Mouse (Mus musculus) testis, adult 2 months (tissue): ENCODE measurements around the gene Blm. TPM values are rescaled to one million over a fixed set of nuclear protein-coding genes. Genes with fewer than 3 reads are reported as not detected.

Experiments
- H3K27ac ChIP-seq: fragments of 200-500 bp; 2 replicates; pipeline ENCODE4 v1.5.1; 2012; ENCODE audit warnings: low read depth, low read length; ENCODE audit not compliant: control insufficient read depth, insufficient read depth
- H3K27me3 ChIP-seq: fragments of 200-500 bp; 2 replicates; pipeline ENCODE4 v1.6.1; 2012; ENCODE audit warnings: mild to moderate bottlenecking, low read length, moderate library complexity; ENCODE audit not compliant: control insufficient read depth, insufficient read depth
- H3K36me3 ChIP-seq: fragments of 200-500 bp; 2 replicates; pipeline ENCODE4 v1.6.1; 2012; ENCODE audit warnings: mild to moderate bottlenecking, low read length; ENCODE audit not compliant: control insufficient read depth, insufficient read depth
- H3K4me1 ChIP-seq: fragments of 200-500 bp; 2 replicates; pipeline ENCODE4 v1.6.1; 2012; ENCODE audit warnings: low read length; ENCODE audit not compliant: control insufficient read depth, insufficient read depth
- H3K4me3 ChIP-seq: fragments of 200-500 bp; 2 replicates; pipeline ENCODE4 v1.5.1; 2012; ENCODE audit warnings: low read depth, mild to moderate bottlenecking, low read length, moderate library complexity, mixed read lengths; ENCODE audit not compliant: control insufficient read depth
- CTCF ChIP-seq: fragments of 200-500 bp; IDR thresholded peaks from 2 replicates; pipeline ENCODE4 v1.5.1; 2012; ENCODE audit warnings: low read depth, mild to moderate bottlenecking, inconsistent platforms, low read length, moderate library complexity; ENCODE audit not compliant: control insufficient read depth, insufficient read depth, insufficient replicate concordance
- POLR2A ChIP-seq: fragments of 200-500 bp; IDR thresholded peaks from 2 replicates; pipeline ENCODE4 v1.6.1; 2012; ENCODE audit warnings: low read depth, mild to moderate bottlenecking, inconsistent platforms, low read length, moderate library complexity; ENCODE audit not compliant: control insufficient read depth
- polyA plus RNA-seq: library from polyadenylated mRNA; depleted of rRNA; stranded (reverse); fragments of >200 nt; gene quantifications from 2 replicates; pipeline ENCODE4 v1.2.3, GENCODE M21; 2012

Blm gene
- polyA plus RNA-seq, 1 experiment = 7.0 TPM

GRCm38 (mm10) chr7:80460199-80460598 is 74.7 kb downstream of the Blm start:
- TF ChIP-seq CTCF = no peak
- no peak for TF ChIP-seq POLR2A
- Histone ChIP-seq H3K27me3 (no peaks in the 10 kb centered on the region), H3K27ac (0 out of 2 replicates have a peak overlapping the region, but pooled peaks have one; percentile 21), H3K36me3 (no peaks in the 10 kb centered on the region; the same call in 1 of the 2 replicates), H3K4me1 (no peaks in the 10 kb centered on the region; the same call in 1 of the 2 replicates), H3K4me3 (no peak overlapping the region)

GRCm38 (mm10) chr7:80457831-80458343 is 77.0 kb downstream of the Blm start:
- H3K36me3 ChIP-seq = no peaks in the 10 kb centered on the region; the same call in 1 of the 2 replicates
- TF ChIP-seq POLR2A (no peak), CTCF (no peak)
- no peaks in the 10 kb centered on the region for H3K27me3 ChIP-seq
- H3K4me1 ChIP-seq = no peaks in the 10 kb centered on the region; the same call in 1 of the 2 replicates
- H3K4me3 ChIP-seq = no peak overlapping the region
- no peak overlapping the region; the same call in 1 of the 2 replicates for H3K27ac ChIP-seq

GRCm38 (mm10) chr7:80457241-80457640 is 77.7 kb downstream of the Blm start:
- Histone ChIP-seq H3K27me3 (no peaks in the 10 kb centered on the region), H3K36me3 (no peaks in the 10 kb centered on the region; the same call in 1 of the 2 replicates), H3K27ac (no peak overlapping the region), H3K4me3 (no peak overlapping the region), H3K4me1 (no peaks in the 10 kb centered on the region; the same call in 1 of the 2 replicates)
- TF ChIP-seq CTCF (no peak), POLR2A (no peak)

- Histone ChIP-seq H3K27ac (no peak overlapping the region), H3K4me1 (no peaks in the 10 kb centered on the region; the same call in 1 of the 2 replicates), H3K4me3 (no peak overlapping the region), H3K27me3 (no peaks in the 10 kb centered on the region), H3K36me3 (no peaks in the 10 kb centered on the region; the same call in 1 of the 2 replicates)
- TF ChIP-seq POLR2A (no peak), CTCF (no peak)
Observed at GRCm38 (mm10) chr7:80456327-80456726, 78.6 kb downstream of the Blm start.

GRCm38 (mm10) chr7:80455505-80456160 is 79.3 kb downstream of the Blm start:
- Histone ChIP-seq H3K36me3 (no peaks in the 10 kb centered on the region; the same call in 1 of the 2 replicates), H3K4me3 (no peak overlapping the region), H3K27ac (no peak overlapping the region), H3K27me3 (no peaks in the 10 kb centered on the region), H3K4me1 (no peaks in the 10 kb centered on the region; the same call in 1 of the 2 replicates)
- TF ChIP-seq CTCF (no peak), POLR2A (no peak)

GRCm38 (mm10) chr7:80454786-80455185 is 80.1 kb downstream of the Blm start:
- Histone ChIP-seq H3K36me3 (no peaks in the 10 kb centered on the region), H3K4me3 (no peak overlapping the region), H3K27ac (no peak overlapping the region), H3K27me3 (no peaks in the 10 kb centered on the region), H3K4me1 (no peaks in the 10 kb centered on the region; the same call in 1 of the 2 replicates)
- TF ChIP-seq CTCF (no peak), POLR2A (no peak)

GRCm38 (mm10) chr7:80453997-80454396 is 80.9 kb downstream of the Blm start:
- H3K36me3 ChIP-seq = no peaks in the 10 kb centered on the region
- TF ChIP-seq POLR2A = no peak
- TF ChIP-seq CTCF = no peak
- H3K4me3 ChIP-seq = no peak overlapping the region
- no peak overlapping the region for H3K27ac ChIP-seq
- H3K27me3 ChIP-seq = no peaks in the 10 kb centered on the region
- H3K4me1 ChIP-seq = no peaks in the 10 kb centered on the region; the same call in 1 of the 2 replicates
